In genomic region chr10:61482771-61483170, GRCm38 (mm10) we compare ENCODE assay signal across 14 mouse cellular contexts. TPM values are rescaled to one million over a fixed set of nuclear protein-coding genes. Genes with fewer than 3 reads are reported as not detected.
DNase-seq lines count a peak whose midpoint lies in the region.
"Had no signal": no experiment of that assay in that cellular context is flagged by ENCODE, and none has a peak within 500 bp of the region (broad histone marks: within the 10 kb centered on the region; RNA-seq: fewer than 3 reads in every experiment).

No protein-coding gene starts in this region.

- DNase-seq in adrenal gland, adult (ENCODE audit: inconsistent age in 2 of 2, low spot score in 1 of 2) = peak; percentile 59 to 86
- DNase-seq in adrenal gland, postnatal 4 days (ENCODE audit: low spot score in 2 of 2) = no peak
- DNase-seq in adrenal gland, adult 8-10 months = peak; percentile 67
- DNase-seq in adrenal gland, postnatal 14 days = peak; percentile 74
- peak; percentile 68 to 71 for DNase-seq in adrenal gland, postnatal 36 days
- no peak for DNase-seq in kidney, postnatal 4 days
- DNase-seq in left cerebral cortex, postnatal 14 days (ENCODE audit: low spot score in 2 of 2) = no peak
- DNase-seq: B cell, adult 2 months; cerebellum, adult 11-12 months; cerebellum, adult 2 months; cerebellum, adult 9-10 months; cerebellum, postnatal 10 days; cerebellum, postnatal 25 days; forebrain, postnatal 0 days had no signal

- intact Hi-C loops in left cerebral cortex, postnatal 14 days (cut with DNase I) = no loop called here

RNA-seq across cellular contexts. Expression of gene Lrrc20, which starts 7.2 kb away (rescaled TPM):
- 10 to 100 TPM; 12.2 to 13.8 TPM for total RNA-seq in adrenal gland, postnatal 4 days (2021)
- total RNA-seq in adrenal gland, adult 8-10 months (2022) = 10 to 100 TPM; 11.9 to 29.3 (median 17.8) TPM
- 11.7 and 15.5 TPM in 2 replicates for total RNA-seq in adrenal gland, postnatal 14 days (2021)
- 10 to 100 TPM; 15.1 to 24.4 TPM for total RNA-seq in adrenal gland, postnatal 36 days (2021)
- total RNA-seq in left cerebral cortex, postnatal 14 days (2021) = 10 to 100 TPM; 13.0 to 13.9 TPM

RNA-seq across cellular contexts. Expression of gene Eif4ebp2, which starts 30.3 kb away (rescaled TPM):
- 100 to 1,000 TPM; 112 to 123 TPM for total RNA-seq in adrenal gland, postnatal 4 days (2021)
- 100 to 1,000 TPM in 1 of 4 experiments, 10 to 100 TPM in 3; 82.0 to 113 (median 91.2) TPM for total RNA-seq in adrenal gland, adult 8-10 months (2022)
- total RNA-seq in adrenal gland, postnatal 14 days (2021) = 109 and 114 TPM in 2 replicates
- 100 to 1,000 TPM; 100 to 110 TPM for total RNA-seq in adrenal gland, postnatal 36 days (2021)
- 10 to 100 TPM; 43.0 to 45.8 TPM for total RNA-seq in left cerebral cortex, postnatal 14 days (2021)

Comparison
In these comparisons a context has a peak if more than half of its experiments do, and no peak if none do; other contexts are left out.
1. DNase-seq: peak in adrenal gland, adult (2 of 2), adrenal gland, adult 8-10 months (single experiment), adrenal gland, postnatal 14 days (single experiment) and adrenal gland, postnatal 36 days (2 of 2); none in adrenal gland, postnatal 4 days (0 of 2), kidney, postnatal 4 days (0 of 2) and left cerebral cortex, postnatal 14 days (0 of 2).